Mouse (Mus musculus) olfactory bulb, adult 2 months (tissue): ENCODE data around the gene Gm10300.

Source experiments
- CTCF ChIP-seq: fragments of 200-500 bp; IDR thresholded peaks from 2 replicates; pipeline ENCODE4 v1.5.1; 2012; ENCODE audit warnings: low read depth, mild to moderate bottlenecking, low read length, moderate library complexity; ENCODE audit not compliant: insufficient read depth
- POLR2A ChIP-seq: fragments of 200-500 bp; IDR thresholded peaks from 2 replicates; pipeline ENCODE4 v1.6.1; 2012; ENCODE audit warnings: mild to moderate bottlenecking, low read depth, low read length, moderate library complexity; ENCODE audit not compliant: insufficient read depth

DNA sequence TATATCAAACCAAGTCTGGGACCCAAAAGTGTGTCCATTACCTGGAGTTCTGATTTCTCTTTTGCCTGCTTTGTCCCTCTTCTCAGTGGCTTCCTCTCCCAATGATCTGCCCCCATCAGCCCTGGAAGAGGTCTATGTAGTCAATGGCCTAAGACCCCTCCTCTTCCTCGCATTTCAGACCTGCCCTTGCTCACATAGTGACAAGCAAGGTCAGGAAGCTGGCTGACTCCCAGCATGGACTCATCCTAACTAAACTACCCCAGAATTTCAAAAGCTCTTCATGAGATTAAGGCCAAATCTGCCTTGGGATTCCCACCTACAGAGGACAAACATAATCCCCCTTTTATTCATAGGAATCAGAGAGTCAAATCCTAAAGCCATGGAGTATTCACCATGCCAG, 1.3 kb downstream of the Gm10300 start:
- TF ChIP-seq POLR2A: no peak
- TF ChIP-seq CTCF: no peak
